Mouse (Mus musculus) spleen, adult 2 months (tissue): ENCODE data around the gene Unc5a.

Experiments used
- CTCF ChIP-seq: fragments of 200-500 bp; IDR thresholded peaks from 2 replicates; pipeline ENCODE4 v1.5.1; 2011; ENCODE audit warnings: mild to moderate bottlenecking, inconsistent platforms; ENCODE audit not compliant: insufficient read depth, insufficient read length, insufficient replicate concordance; ENCODE audit errors: extremely low read depth
- POLR2A ChIP-seq: fragments of 200-500 bp; IDR thresholded peaks from 2 replicates; pipeline ENCODE4 v1.6.1; 2011; ENCODE audit warnings: low read depth, low read length, inconsistent platforms

DNA sequence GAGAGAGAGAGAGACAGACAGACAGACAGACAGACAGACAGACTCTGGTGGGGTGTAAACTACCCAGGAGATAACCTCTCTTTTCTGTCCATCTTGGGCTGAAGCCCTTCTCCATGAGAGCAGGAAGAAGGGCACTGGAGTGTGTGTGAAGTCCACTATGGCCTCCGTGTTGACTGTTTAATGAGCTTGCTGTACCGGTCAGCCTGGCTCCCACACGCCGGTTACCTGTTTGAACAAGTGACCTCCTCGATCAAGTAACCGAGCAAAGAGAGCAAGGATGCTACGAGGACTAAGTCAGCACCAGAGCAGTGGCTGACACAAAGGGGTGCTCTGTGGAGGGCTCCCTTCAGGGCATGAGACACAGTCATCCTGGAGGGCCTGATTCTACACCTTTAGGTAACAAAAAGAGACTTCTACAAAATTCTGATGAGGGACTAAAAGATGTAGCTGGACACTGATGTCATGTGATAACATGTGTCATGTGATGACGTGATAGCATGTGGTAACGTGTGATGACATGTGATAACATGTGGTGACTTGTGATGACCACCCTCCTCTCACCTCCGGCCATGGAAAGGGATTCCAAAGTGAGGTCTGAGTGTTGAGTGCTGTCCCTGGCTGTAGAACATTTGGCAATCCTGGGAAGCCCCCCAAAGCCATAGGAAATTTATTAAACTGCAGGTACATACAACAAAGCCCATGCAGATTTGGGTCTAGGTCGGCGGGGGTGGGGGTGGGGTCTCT, 68.1 kb downstream of the Unc5a start:
- TF ChIP-seq POLR2A (no peak), CTCF (no peak)
